Mouse (Mus musculus) v-Abl transformed pro-B cells (cell line): ENCODE measurements around the gene Plbd2.

Source experiments
- in situ Hi-C, 2 experiments: fragments of 400-800 bp; cut with MboI; formaldehyde crosslinking; loops; one replicate each; pipeline ENCODE4 v1.15.1; 2025; ENCODE audit not compliant: unreplicated experiment in 2 of 2

Gene Plbd2

GRCm38 (mm10) chr5:120512911-120513555 lies 9.6 kb upstream of the Plbd2 start:
- in situ Hi-C loops = no loop called here

- in situ Hi-C loops = no loop called here
These were observed 8.3 kb upstream of the Plbd2 start for GRCm38 (mm10) chr5:120511643-120512220.

GRCm38 (mm10) chr5:120510982-120511642 lies 7.7 kb upstream of the Plbd2 start, which contains the start of gene Slc8b1:
Gene Slc8b1, plus strand, starts transcription at chr5:120511168.
- in situ Hi-C loops = no loop called here

GRCm38 (mm10) chr5:120507311-120507710 lies 3.9 kb upstream of the Plbd2 start:
- in situ Hi-C loops = loop anchor here (10.0 kb wide), 2 partner anchors 97 to 167 kb away; no protein-coding TSS in a partner anchor

GRCm38 (mm10) chr5:120506490-120506889 lies 3.1 kb upstream of the Plbd2 start:
- in situ Hi-C loops = loop anchor here (10.0 kb wide), 2 partner anchors 98 to 168 kb away; no protein-coding TSS in a partner anchor

GRCm38 (mm10) chr5:120505781-120506180 lies 2.4 kb upstream of the Plbd2 start:
- in situ Hi-C loops = loop anchor here (10.0 kb wide), 2 partner anchors 99 to 169 kb away; no protein-coding TSS in a partner anchor

GRCm38 (mm10) chr5:120505368-120505767 lies 1.9 kb upstream of the Plbd2 start:
- in situ Hi-C loops = loop anchor here (10.0 kb wide), 2 partner anchors 99 to 169 kb away; no protein-coding TSS in a partner anchor

- in situ Hi-C loops = loop anchor here (5.0 to 10.0 kb wide), 3 partner anchors 102 to 172 kb away; no protein-coding TSS in a partner anchor
These were observed 716 bp downstream of the Plbd2 start for GRCm38 (mm10) chr5:120502675-120503143.

- in situ Hi-C loops = loop anchor here (5.0 to 10.0 kb wide), 3 partner anchors 103 to 173 kb away; no protein-coding TSS in a partner anchor
These were observed 1.2 kb downstream of the Plbd2 start for GRCm38 (mm10) chr5:120502147-120502621.

GRCm38 (mm10) chr5:120500609-120501008 lies 2.8 kb downstream of the Plbd2 start:
- in situ Hi-C loops = loop anchor here (5.0 to 10.0 kb wide), 3 partner anchors 104 to 174 kb away; no protein-coding TSS in a partner anchor

- in situ Hi-C loops = loop anchor here in 1 of 2 experiments (25.0 kb wide), 1 partner anchor 238 kb away; the partner anchor contains the start of gene Oas2
These were observed 4.2 kb downstream of the Plbd2 start for GRCm38 (mm10) chr5:120499202-120499601.

- in situ Hi-C loops = loop anchor here in 1 of 2 experiments (25.0 kb wide), 1 partner anchor 240 kb away; the partner anchor contains the start of gene Oas2
These were observed 6.4 kb downstream of the Plbd2 start for GRCm38 (mm10) chr5:120497071-120497470.

GRCm38 (mm10) chr5:120495703-120496226 lies 7.7 kb downstream of the Plbd2 start:
- in situ Hi-C loops = loop anchor here in 1 of 2 experiments (25.0 kb wide), 1 partner anchor 242 kb away; the partner anchor contains the start of gene Oas2

GRCm38 (mm10) chr5:120495064-120495702 lies 8.2 kb downstream of the Plbd2 start:
- in situ Hi-C loops = loop anchor here in 1 of 2 experiments (25.0 kb wide), 1 partner anchor 242 kb away; the partner anchor contains the start of gene Oas2

- in situ Hi-C loops = loop anchor here in 1 of 2 experiments (25.0 kb wide), 1 partner anchor 243 kb away; the partner anchor contains the start of gene Oas2
These were observed 9.5 kb downstream of the Plbd2 start for GRCm38 (mm10) chr5:120493873-120494395.

GRCm38 (mm10) chr5:120493440-120493839 lies 10.0 kb downstream of the Plbd2 start:
- in situ Hi-C loops = loop anchor here in 1 of 2 experiments (25.0 kb wide), 1 partner anchor 244 kb away; the partner anchor contains the start of gene Oas2

GRCm38 (mm10) chr5:120492437-120492836 lies 11.0 kb downstream of the Plbd2 start:
- in situ Hi-C loops = loop anchor here in 1 of 2 experiments (25.0 kb wide), 1 partner anchor 245 kb away; the partner anchor contains the start of gene Oas2

- in situ Hi-C loops = loop anchor here in 1 of 2 experiments (25.0 kb wide), 1 partner anchor 247 kb away; the partner anchor contains the start of gene Oas2
These were observed 12.7 kb downstream of the Plbd2 start for GRCm38 (mm10) chr5:120490679-120491192.

GRCm38 (mm10) chr5:120487844-120488243 lies 15.6 kb downstream of the Plbd2 start:
- in situ Hi-C loops = loop anchor here in 1 of 2 experiments (25.0 kb wide), 1 partner anchor 249 kb away; the partner anchor contains the start of gene Oas2
